Mouse (Mus musculus): ENCODE results near the gene Hip1r.

- no peak for TF ChIP-seq CTCF (IDR thresholded peaks at IDR 0.05; ENCODE audit: low read depth, low read length)
- no peak for TF ChIP-seq GATA1 (IDR thresholded peaks at IDR 0.05; ENCODE audit: borderline replicate concordance, low read length)
- TF ChIP-seq TAL1 (conservative IDR thresholded peaks at IDR 0.05; ENCODE audit: low read depth, low read length) = no peak
- no peak for TF ChIP-seq POLR2AphosphoS5 (IDR thresholded peaks at IDR 0.05; ENCODE audit: insufficient replicate concordance, low read depth, low read length)
These were observed 4.2 kb upstream of the Hip1r start for GRCm38 (mm10) chr5:123969216-123969615.
